8 mouse cellular contexts compared by ENCODE assay signal in genomic region chr5:120502675-120503143, GRCm38 (mm10). TPM values are rescaled to one million over a fixed set of nuclear protein-coding genes. Genes with fewer than 3 reads are reported as not detected.
DNase-seq lines count a peak whose midpoint lies in the region; ATAC-seq and TF ChIP-seq lines count a peak whose summit lies in the region.

No protein-coding gene starts in this region.

- H3K9me3 ChIP-seq in embryonic facial prominence, embryonic 10.5 days: no peaks in the 10 kb centered on the region
- no peaks in the 10 kb centered on the region for H3K9me3 ChIP-seq in hindbrain, postnatal 0 days (ENCODE audit: low read length)

- H3K36me3 ChIP-seq in liver, adult 2 months (ENCODE audit: control insufficient read depth, insufficient read depth, low read length): no peaks in the 10 kb centered on the region
- H3K36me3 ChIP-seq in embryonic facial prominence, embryonic 10.5 days (replicated peaks): peaks cover 18% of the 10 kb centered on the region
- no peaks in the 10 kb centered on the region for H3K36me3 ChIP-seq in hindbrain, postnatal 0 days (ENCODE audit: insufficient read depth, low read length)
- no peaks in the 10 kb centered on the region for H3K36me3 ChIP-seq in myocyte (ENCODE audit: control insufficient read depth, insufficient read depth)

- peak overlapping the region; percentile 88 for H3K9ac ChIP-seq in liver, adult 2 months (ENCODE audit: low read depth, low read length)
- peak overlapping the region; percentile 88 for H3K9ac ChIP-seq in hindbrain, postnatal 0 days (replicated peaks; ENCODE audit: low read length)

- DNase-seq in liver, adult 2 months (ENCODE audit: extremely low read depth, low read depth, low spot score): no peak
- no peak for DNase-seq in liver
- no peak for DNase-seq in embryonic facial prominence, embryonic 10.5 days (ENCODE audit: low spot score)
- DNase-seq in hindbrain, postnatal 0 days (ENCODE audit: low spot score): no peak
- DNase-seq in adrenal gland, adult 18-20 months (ENCODE audit: low spot score in 2 of 2): no peak
- no peak for DNase-seq in gastrocnemius, postnatal 14 days

- no peak for ATAC-seq in hindbrain, postnatal 0 days
- no peak for ATAC-seq in granulocyte monocyte progenitor cell, adult 5-6 weeks (replicated peaks; ENCODE audit: poor library complexity, severe bottlenecking)

- peak overlapping the region; percentile 76 for H3K4me3 ChIP-seq in liver, adult 2 months (ENCODE audit: insufficient read depth, low read depth, low read length)
- H3K4me3 ChIP-seq in embryonic facial prominence, embryonic 10.5 days: peak overlapping the region; percentile 97
- peak overlapping the region; percentile 91 for H3K4me3 ChIP-seq in hindbrain, postnatal 0 days (ENCODE audit: low read length)
- H3K4me3 ChIP-seq in myocyte: peak overlapping the region; percentile 47

- no peak for TF ChIP-seq POLR2A in liver, adult 2 months (IDR thresholded peaks at IDR 0.05; ENCODE audit: extremely low read depth, insufficient read depth, low read length)
- no peak for TF ChIP-seq POLR2A in myocyte (IDR thresholded peaks at IDR 0.05; ENCODE audit: insufficient read length, low read depth)

- peak overlapping the region; percentile 86 for H3ac ChIP-seq in myocyte (ENCODE audit: control insufficient read depth, insufficient read length)

- peak overlapping the region; percentile 95 for H3K4me2 ChIP-seq in hindbrain, postnatal 0 days (ENCODE audit: low read depth, low read length)
- peak overlapping the region; percentile 93 for H3K4me2 ChIP-seq in myocyte (ENCODE audit: low read depth)

- peaks cover 14% of the 10 kb centered on the region for H3K4me1 ChIP-seq in liver, adult 2 months (ENCODE audit: control insufficient read depth, insufficient read depth, low read length)
- peaks cover 24% of the 10 kb centered on the region for H3K4me1 ChIP-seq in embryonic facial prominence, embryonic 10.5 days
- H3K4me1 ChIP-seq in hindbrain, postnatal 0 days (ENCODE audit: insufficient read depth, low read length): peaks cover 6% of the 10 kb centered on the region; the same call in 1 of the 2 replicates

- TF ChIP-seq CTCF in liver, adult 2 months (IDR thresholded peaks at IDR 0.05; ENCODE audit: low read depth, low read length): no peak
- no peak for TF ChIP-seq CTCF in hindbrain, postnatal 0 days (IDR thresholded peaks at IDR 0.05; ENCODE audit: low read depth)

- WGBS in liver, adult 2 months: 6% methylated on average over 12 of the region's 12 CpGs
- 8% methylated on average over 12 of the region's 12 CpGs for WGBS in embryonic facial prominence, embryonic 10.5 days
- WGBS in hindbrain, postnatal 0 days: 5% methylated on average over 12 of the region's 12 CpGs

- peak overlapping the region; percentile 67 for H3K27ac ChIP-seq in liver, adult 2 months (replicated peaks; ENCODE audit: insufficient read depth, low read depth, low read length)
- H3K27ac ChIP-seq in embryonic facial prominence, embryonic 10.5 days (replicated peaks): peak overlapping the region; percentile 83
- peak overlapping the region; percentile 64; the same call in 1 of the 2 replicates for H3K27ac ChIP-seq in hindbrain, postnatal 0 days

- intact Hi-C loops in gastrocnemius, postnatal 14 days (cut with DNase I; ENCODE audit: low total_unique reads): no loop called here

- no peaks in the 10 kb centered on the region for H3K27me3 ChIP-seq in liver, adult 2 months (ENCODE audit: control insufficient read depth, insufficient read depth, low read length)
- no peaks in the 10 kb centered on the region for H3K27me3 ChIP-seq in embryonic facial prominence, embryonic 10.5 days (replicated peaks; ENCODE audit: low read depth, poor library complexity, severe bottlenecking)
- no peaks in the 10 kb centered on the region for H3K27me3 ChIP-seq in hindbrain, postnatal 0 days (ENCODE audit: insufficient read depth, low read length)
- H3K27me3 ChIP-seq in myocyte (ENCODE audit: control insufficient read depth, insufficient read depth, insufficient read length): no peaks in the 10 kb centered on the region

- H3K79me2 ChIP-seq in liver, adult 2 months (ENCODE audit: control insufficient read depth, insufficient read depth, low read length): peaks cover 16% of the 10 kb centered on the region; the same call in 1 of the 2 replicates
- peaks cover 19% of the 10 kb centered on the region for H3K79me2 ChIP-seq in myocyte (ENCODE audit: control insufficient read depth, insufficient read depth)

TF ChIP-seq in myocyte, 11 proteins besides CTCF, POLR2A, EP300 and RAD21:
- TF ChIP-seq CEBPB (IDR thresholded peaks at IDR 0.05; ENCODE audit: insufficient read depth, poor library complexity, severe bottlenecking) (no peak), TCF3 (IDR thresholded peaks at IDR 0.05; ENCODE audit: insufficient read length, low read depth) (no peak), REST (IDR thresholded peaks at IDR 0.05; ENCODE audit: insufficient read depth, insufficient read length) (no peak), USF1 (IDR thresholded peaks at IDR 0.05; ENCODE audit: low read depth) (no peak), MYOD1 (IDR thresholded peaks at IDR 0.05; ENCODE audit: control insufficient read depth in 1 of 3, insufficient read length in 2 of 3, low read depth in 2 of 3) (no peak)

RNA-seq across cellular contexts. Expression of gene Plbd2, which starts 0.7 kb away (rescaled TPM):
- total RNA-seq in liver, adult 2 months (2014; rRNA removed): 18.1 and 28.9 TPM in 2 replicates
- polyA plus RNA-seq in liver, adult 2 months (2012; rRNA removed): 41.9 and 42.0 TPM in 2 replicates
- polyA plus RNA-seq in embryonic facial prominence, embryonic 10.5 days (2016; fragmentation: Nextera tagmentation; extraction: Ambion mirVana): 35.5 and 37.8 TPM in 2 replicates
- total RNA-seq in hindbrain, postnatal 0 days (2014; rRNA removed): 32.0 and 35.2 TPM in 2 replicates
- polyA plus RNA-seq in hindbrain, postnatal 0 days (2015; fragmentation: Nextera tagmentation; extraction: Ambion mirVana): 49.9 and 53.9 TPM in 2 replicates
- polyA plus RNA-seq in myocyte (2012; fragmentation: generic; extraction: Trizol): 75.3 TPM
- 18.2 and 20.8 TPM in 2 replicates for total RNA-seq in granulocyte monocyte progenitor cell, adult 5-6 weeks (2014; fragmentation: Nextera tagmentation)
- total RNA-seq in granulocyte monocyte progenitor cell, adult 5-6 weeks (2017): 8.9 and 9.4 TPM in 2 replicates
- 10 to 100 TPM; 76.9 to 90.1 TPM for total RNA-seq in adrenal gland, adult 18-20 months (2021)
- total RNA-seq in gastrocnemius, postnatal 14 days (2021): 10 to 100 TPM; 31.7 to 34.3 TPM

RNA-seq across cellular contexts. Expression of gene Slc8b1, which starts 8.3 kb away (rescaled TPM):
- total RNA-seq in liver, adult 2 months (2014; rRNA removed): 40.6 and 78.9 TPM in 2 replicates
- 47.6 and 52.4 TPM in 2 replicates for polyA plus RNA-seq in liver, adult 2 months (2012; rRNA removed)
- polyA plus RNA-seq in embryonic facial prominence, embryonic 10.5 days (2016; fragmentation: Nextera tagmentation; extraction: Ambion mirVana): 4.1 and 5.2 TPM in 2 replicates
- total RNA-seq in hindbrain, postnatal 0 days (2014; rRNA removed): 3.7 and 4.0 TPM in 2 replicates
- polyA plus RNA-seq in hindbrain, postnatal 0 days (2015; fragmentation: Nextera tagmentation; extraction: Ambion mirVana): 2.5 and 2.7 TPM in 2 replicates
- polyA plus RNA-seq in myocyte (2012; fragmentation: generic; extraction: Trizol): 19.6 TPM
- 24.9 and 38.3 TPM in 2 replicates for total RNA-seq in granulocyte monocyte progenitor cell, adult 5-6 weeks (2014; fragmentation: Nextera tagmentation)
- 30.1 and 31.8 TPM in 2 replicates for total RNA-seq in granulocyte monocyte progenitor cell, adult 5-6 weeks (2017)
- total RNA-seq in adrenal gland, adult 18-20 months (2021): 10 to 100 TPM; 26.4 to 31.7 TPM
- 10 to 100 TPM; 12.5 to 13.0 TPM for total RNA-seq in gastrocnemius, postnatal 14 days (2021)

RNA-seq across cellular contexts. Expression of gene Sds, which starts 26.4 kb away (rescaled TPM):
- 410 and 645 TPM in 2 replicates for total RNA-seq in liver, adult 2 months (2014; rRNA removed)
- polyA plus RNA-seq in liver, adult 2 months (2012; rRNA removed): 648 and 709 TPM in 2 replicates
- polyA plus RNA-seq in embryonic facial prominence, embryonic 10.5 days (2016; fragmentation: Nextera tagmentation; extraction: Ambion mirVana): not detected in 2 replicates
- 0.50 TPM in 1 of 2 replicates, not detected in the other for total RNA-seq in hindbrain, postnatal 0 days (2014; rRNA removed)
- polyA plus RNA-seq in hindbrain, postnatal 0 days (2015; fragmentation: Nextera tagmentation; extraction: Ambion mirVana): 0.20 and 0.59 TPM in 2 replicates
- not detected for polyA plus RNA-seq in myocyte (2012; fragmentation: generic; extraction: Trizol)
- total RNA-seq in granulocyte monocyte progenitor cell, adult 5-6 weeks (2014; fragmentation: Nextera tagmentation): not detected in 2 replicates
- not detected in 2 replicates for total RNA-seq in granulocyte monocyte progenitor cell, adult 5-6 weeks (2017)
- not detected for total RNA-seq in adrenal gland, adult 18-20 months (2021)
- not detected for total RNA-seq in gastrocnemius, postnatal 14 days (2021)

RNA-seq across cellular contexts. Expression of gene Sdsl, which starts 30.1 kb away (rescaled TPM):
- total RNA-seq in liver, adult 2 months (2014; rRNA removed): 11.7 and 23.2 TPM in 2 replicates
- polyA plus RNA-seq in liver, adult 2 months (2012; rRNA removed): 18.6 and 25.9 TPM in 2 replicates
- polyA plus RNA-seq in embryonic facial prominence, embryonic 10.5 days (2016; fragmentation: Nextera tagmentation; extraction: Ambion mirVana): 6.2 and 7.1 TPM in 2 replicates
- 4.6 and 6.0 TPM in 2 replicates for total RNA-seq in hindbrain, postnatal 0 days (2014; rRNA removed)
- polyA plus RNA-seq in hindbrain, postnatal 0 days (2015; fragmentation: Nextera tagmentation; extraction: Ambion mirVana): 7.8 and 8.1 TPM in 2 replicates
- polyA plus RNA-seq in myocyte (2012; fragmentation: generic; extraction: Trizol): 1.4 TPM
- 1.3 and 3.5 TPM in 2 replicates for total RNA-seq in granulocyte monocyte progenitor cell, adult 5-6 weeks (2014; fragmentation: Nextera tagmentation)
- total RNA-seq in granulocyte monocyte progenitor cell, adult 5-6 weeks (2017): 2.4 and 2.8 TPM in 2 replicates
- 10 to 100 TPM; 55.6 to 78.2 TPM for total RNA-seq in adrenal gland, adult 18-20 months (2021)
- under 1 TPM; 0.40 to 0.55 TPM for total RNA-seq in gastrocnemius, postnatal 14 days (2021)

Comparison
In these comparisons a context has a peak if more than half of its experiments do, and no peak if none do; other contexts are left out.
1. H3K4me3 ChIP-seq: peak in every context shown above with its lines; median percentile 97 in embryonic facial prominence, embryonic 10.5 days; 91 in hindbrain, postnatal 0 days; 76 in liver, adult 2 months; 47 in myocyte.
2. RNA of gene Sds, which starts 26.4 kb away (total RNA-seq): 410 to 645 TPM in liver, adult 2 months; not detected in adrenal gland, adult 18-20 months, 0.50 TPM in hindbrain, postnatal 0 days, not detected in granulocyte monocyte progenitor cell, adult 5-6 weeks and not detected in gastrocnemius, postnatal 14 days; every median in the first group is over 100 times any median in the second.
3. Peak in every context shown above with its lines, with median percentiles within 50 percentile points of each other: H3K27ac ChIP-seq.